Mouse (Mus musculus): ENCODE results near the gene Wdr31. TPM values are rescaled to one million over a fixed set of nuclear protein-coding genes. Genes with fewer than 3 reads are reported as not detected.

The Wdr31 gene
- polyA plus RNA-seq, 1 experiment from 2014 or later = 6.8 TPM

- no peaks in the 10 kb centered on the region; the same call in 1 of the 2 replicates for H3K4me1 ChIP-seq (ENCODE audit: control insufficient read depth, insufficient read depth, low read length)
- ATAC-seq (ENCODE audit: insufficient read depth, low FRiP score) = no peak
- H3K9me3 ChIP-seq (replicated peaks; ENCODE audit: control insufficient read depth, low read length) = no peaks in the 10 kb centered on the region
- no peak overlapping the region for H3K27ac ChIP-seq (ENCODE audit: low read length)
- H3K36me3 ChIP-seq (ENCODE audit: control insufficient read depth, insufficient read depth, low read length) = peaks cover 29% of the 10 kb centered on the region
- no peak overlapping the region for H3K9ac ChIP-seq (ENCODE audit: low read length)
- no peak overlapping the region for H3K4me2 ChIP-seq (ENCODE audit: low read depth, low read length)
- no peak overlapping the region for H3K4me3 ChIP-seq (replicated peaks; ENCODE audit: low read length)
- no peaks in the 10 kb centered on the region for H3K27me3 ChIP-seq (ENCODE audit: control insufficient read depth, insufficient read depth, low read length)
- WGBS = 88% methylated on average over 3 of the region's 3 CpGs
Observed at GRCm38 (mm10) chr4:62398956-62399355, 71.7 kb downstream of the Wdr31 start.

Other genes starting within 250 kb of the Wdr31 start
- gene Zfp37, start 239.8 kb downstream of the Wdr31 start, polyA plus RNA-seq (2015; fragmentation: Nextera tagmentation; extraction: Ambion mirVana) = 6.6 and 7.7 TPM in 2 replicates
- 28.0 and 28.3 TPM in 2 replicates for gene Slc31a2, start 208.3 kb downstream of the Wdr31 start, polyA plus RNA-seq (2015; fragmentation: Nextera tagmentation; extraction: Ambion mirVana)
- 29.8 and 30.2 TPM in 2 replicates for gene Fkbp15, start 110.3 kb downstream of the Wdr31 start, polyA plus RNA-seq (2015; fragmentation: Nextera tagmentation; extraction: Ambion mirVana)
- 62.9 and 74.4 TPM in 2 replicates for gene Slc31a1, start 110.2 kb downstream of the Wdr31 start, polyA plus RNA-seq (2015; fragmentation: Nextera tagmentation; extraction: Ambion mirVana)
- gene Cdc26, start 62.3 kb downstream of the Wdr31 start, polyA plus RNA-seq (2015; fragmentation: Nextera tagmentation; extraction: Ambion mirVana) = 127 and 128 TPM in 2 replicates
- gene Prpf4, start 62.1 kb downstream of the Wdr31 start, polyA plus RNA-seq (2015; fragmentation: Nextera tagmentation; extraction: Ambion mirVana) = 16.6 and 18.3 TPM in 2 replicates
- 0.26 and 0.34 TPM in 2 replicates for gene Rnf183, start 35.6 kb downstream of the Wdr31 start, polyA plus RNA-seq (2015; fragmentation: Nextera tagmentation; extraction: Ambion mirVana)
- gene Bspry, start 9.2 kb upstream of the Wdr31 start, polyA plus RNA-seq (2015; fragmentation: Nextera tagmentation; extraction: Ambion mirVana) = 29.3 and 35.5 TPM in 2 replicates
- 30.0 and 32.1 TPM in 2 replicates for gene Hdhd3, start 32.6 kb upstream of the Wdr31 start, polyA plus RNA-seq (2015; fragmentation: Nextera tagmentation; extraction: Ambion mirVana)
- gene Alad, start 49.0 kb upstream of the Wdr31 start, polyA plus RNA-seq (2015; fragmentation: Nextera tagmentation; extraction: Ambion mirVana) = 144 and 150 TPM in 2 replicates
- 76.0 and 77.8 TPM in 2 replicates for gene Pole3, start 54.2 kb upstream of the Wdr31 start, polyA plus RNA-seq (2015; fragmentation: Nextera tagmentation; extraction: Ambion mirVana)
- 0.31 TPM in 1 of 2 replicates, not detected in the other for gene 4933430I17Rik, start 54.5 kb upstream of the Wdr31 start, polyA plus RNA-seq (2015; fragmentation: Nextera tagmentation; extraction: Ambion mirVana)
- gene Rgs3, start 89.0 kb upstream of the Wdr31 start, polyA plus RNA-seq (2015; fragmentation: Nextera tagmentation; extraction: Ambion mirVana) = 51.4 and 55.2 TPM in 2 replicates